17 mouse cellular contexts compared by ENCODE assay signal in the genomic region with DNA sequence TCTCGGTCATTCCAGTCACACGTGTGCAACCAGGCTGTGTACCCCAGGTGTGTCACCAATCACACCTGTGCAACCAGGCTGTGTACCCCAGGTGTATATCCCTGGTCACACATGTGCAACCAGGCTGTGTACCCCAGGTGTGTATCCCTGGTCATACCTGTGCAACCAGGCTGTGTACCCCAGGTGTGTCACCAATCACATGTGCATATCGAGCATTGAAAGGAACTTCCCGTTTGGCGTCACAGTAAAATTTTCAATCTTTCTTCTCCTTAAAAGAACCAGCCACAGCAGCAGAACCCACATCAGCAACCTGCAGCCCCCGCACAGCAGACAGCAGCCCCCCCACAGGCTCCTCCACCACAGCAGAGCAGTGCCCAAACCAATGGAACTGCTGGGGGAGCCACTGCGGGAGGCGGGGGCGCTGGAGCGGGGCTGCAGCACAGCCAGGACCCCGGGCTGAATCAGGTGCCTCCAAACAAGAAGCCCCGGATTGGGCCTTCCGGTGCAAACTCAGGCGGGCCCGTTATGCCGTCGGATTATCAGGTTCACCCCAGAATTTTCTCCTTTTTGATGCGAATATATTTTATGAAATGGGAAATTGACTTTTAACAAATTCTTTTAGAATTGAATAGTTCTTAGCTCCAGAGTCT.
DNase-seq lines count a peak whose midpoint lies in the region; ATAC-seq and TF ChIP-seq lines count a peak whose summit lies in the region.
"Had no signal": no experiment of that assay in that cellular context is flagged by ENCODE, and none has a peak within 500 bp of the region (broad histone marks: within the 10 kb centered on the region; RNA-seq: fewer than 3 reads in every experiment).

No protein-coding gene starts in this region.

- no peak overlapping the region for H3K4me2 ChIP-seq in liver, embryonic 12.5 days
- H3K4me2 ChIP-seq in liver, embryonic 11.5 days = no peak overlapping the region; the same call in 1 of the 2 replicates
- H3K4me2 ChIP-seq: limb, embryonic 12.5 days had no signal

- DNase-seq in gastrocnemius, adult 2 months = no peak
- no peak for DNase-seq in gastrocnemius, postnatal 25 days
- no peak for DNase-seq in liver, embryonic 11.5 days (ENCODE audit: low spot score)
- no peak for DNase-seq in urinary bladder, postnatal 36 days (ENCODE audit: low spot score in 2 of 2)
- DNase-seq in left cerebral cortex, postnatal 36 days (ENCODE audit: low spot score in 2 of 2) = no peak
- DNase-seq: adrenal gland, postnatal 36 days; cerebellum, adult 8-10 months; forebrain, postnatal 0 days; gastrocnemius, postnatal 36 days; kidney, postnatal 10 days; layer of hippocampus, postnatal 36 days had no signal

- peak overlapping the region; percentile 43; the same call in 1 of the 2 replicates for H3K27ac ChIP-seq in gastrocnemius, adult 2 months
- peak overlapping the region; percentile 54 for H3K27ac ChIP-seq in liver, embryonic 12.5 days
- no peak overlapping the region for H3K27ac ChIP-seq in liver, embryonic 11.5 days (ENCODE audit: low read depth, low read length)
- H3K27ac ChIP-seq in macrophage = peak overlapping the region; percentile 86
- H3K27ac ChIP-seq: limb, embryonic 12.5 days had no signal

- no peaks in the 10 kb centered on the region for H3K79me2 ChIP-seq in macrophage (ENCODE audit: inconsistent target)

- intact Hi-C loops in gastrocnemius, adult 2 months (cut with DNase I) = no loop called here
- intact Hi-C loops in left cerebral cortex, postnatal 36 days (cut with DNase I) = no loop called here

- 86% methylated on average over 18 of the region's 18 CpGs for WGBS in liver, embryonic 12.5 days (ENCODE audit: insufficient replicate concordance)
- 92% methylated on average over 18 of the region's 18 CpGs for WGBS in liver, embryonic 11.5 days
- 68% methylated on average over 18 of the region's 18 CpGs for WGBS in macrophage (ENCODE audit: missing documents)

- H3K4me3 ChIP-seq in gastrocnemius, adult 2 months = no peak overlapping the region
- no peak overlapping the region for H3K4me3 ChIP-seq in liver, embryonic 12.5 days
- H3K4me3 ChIP-seq in liver, embryonic 11.5 days (ENCODE audit: low read depth, low read length) = no peak overlapping the region
- H3K4me3 ChIP-seq in E14TG2a.4 (replicated peaks; ENCODE audit: low read length) (peak overlapping the region; percentile 48), macrophage (ENCODE audit: inconsistent target) (no peak overlapping the region)
- H3K4me3 ChIP-seq: erythroblast, embryonic 14.5 days; limb, embryonic 12.5 days had no signal

- H3K4me1 ChIP-seq in liver, embryonic 12.5 days = peaks cover 12% of the 10 kb centered on the region; the same call in 1 of the 2 replicates
- H3K4me1 ChIP-seq in liver, embryonic 11.5 days (replicated peaks; ENCODE audit: control insufficient read depth, insufficient read depth, low read length) = peaks cover 3% of the 10 kb centered on the region; the same call in 1 of the 2 replicates
- H3K4me1 ChIP-seq in E14TG2a.4 (replicated peaks; ENCODE audit: low read depth, low read length) = peaks cover 40% of the 10 kb centered on the region
- H3K4me1 ChIP-seq: limb, embryonic 12.5 days had no signal

- no peak overlapping the region for H3K9ac ChIP-seq in liver, embryonic 12.5 days
- H3K9ac ChIP-seq in liver, embryonic 11.5 days (ENCODE audit: low read depth, low read length) = no peak overlapping the region
- H3K9ac ChIP-seq: forebrain, postnatal 0 days; limb, embryonic 12.5 days had no signal

- TF ChIP-seq CTCF in gastrocnemius, adult 2 months (IDR thresholded peaks at IDR 0.05) = no peak
- no peak for TF ChIP-seq CTCF in E14TG2a.4 (conservative IDR thresholded peaks at IDR 0.05; ENCODE audit: low read length)

- H3K27me3 ChIP-seq in liver, embryonic 12.5 days (replicated peaks) = no peaks in the 10 kb centered on the region
- no peaks in the 10 kb centered on the region for H3K27me3 ChIP-seq in liver, embryonic 11.5 days (replicated peaks; ENCODE audit: control insufficient read depth, insufficient read depth, low read length)
- H3K27me3 ChIP-seq in E14TG2a.4 (ENCODE audit: insufficient read depth, low read length) = no peaks in the 10 kb centered on the region
- H3K27me3 ChIP-seq: limb, embryonic 12.5 days had no signal

- peaks cover 20% of the 10 kb centered on the region; the same call in 1 of the 2 replicates for H3K36me3 ChIP-seq in liver, embryonic 12.5 days
- H3K36me3 ChIP-seq in liver, embryonic 11.5 days (ENCODE audit: control insufficient read depth, insufficient read depth, low read length) = peaks cover 2% of the 10 kb centered on the region; the same call in 1 of the 2 replicates
- H3K36me3 ChIP-seq in E14TG2a.4 (ENCODE audit: insufficient read depth, low read length) (peaks cover 87% of the 10 kb centered on the region), macrophage (ENCODE audit: inconsistent target) (no peaks in the 10 kb centered on the region)

- H3K9me3 ChIP-seq in liver, embryonic 12.5 days (replicated peaks) = no peaks in the 10 kb centered on the region
- no peaks in the 10 kb centered on the region for H3K9me3 ChIP-seq in liver, embryonic 11.5 days (ENCODE audit: control insufficient read depth, low read length)
- H3K9me3 ChIP-seq in E14TG2a.4 (ENCODE audit: low read length) = no peaks in the 10 kb centered on the region
- H3K9me3 ChIP-seq: limb, embryonic 12.5 days had no signal

- ATAC-seq in liver, embryonic 12.5 days = no peak
- ATAC-seq in liver, embryonic 11.5 days (replicated peaks; ENCODE audit: low FRiP score) = no peak
- ATAC-seq: forebrain, postnatal 0 days; hindbrain, embryonic 16.5 days had no signal
